Mouse (Mus musculus): ENCODE data around the gene Ogfr. TPM values are rescaled to one million over a fixed set of nuclear protein-coding genes. Genes with fewer than 3 reads are reported as not detected.

Gene Ogfr
- total RNA-seq, 2 experiments from 2014 or later, result 39.7 to 43.8 TPM

DNA sequence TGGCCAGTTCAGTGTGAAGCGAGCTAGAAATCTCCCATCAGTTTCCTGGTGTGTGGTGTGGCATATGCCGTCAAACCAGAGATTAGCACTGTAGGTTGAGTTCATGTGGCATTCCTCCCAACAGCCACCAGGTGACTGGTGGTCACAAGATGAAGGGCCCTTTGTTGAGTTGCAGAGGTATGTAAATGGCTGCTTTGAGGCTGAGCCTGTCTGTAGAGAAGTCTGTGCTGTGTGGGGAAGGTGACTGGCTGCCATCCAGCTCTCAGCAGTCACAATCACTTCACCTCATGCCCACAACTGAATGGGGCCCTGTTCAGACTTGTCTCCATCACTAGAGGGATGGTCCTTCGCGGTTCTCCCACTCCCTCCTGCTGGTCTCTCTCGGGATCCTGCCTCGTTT lies 15.7 kb downstream of the Ogfr start:
- DNase-seq, result no peak

DNA sequence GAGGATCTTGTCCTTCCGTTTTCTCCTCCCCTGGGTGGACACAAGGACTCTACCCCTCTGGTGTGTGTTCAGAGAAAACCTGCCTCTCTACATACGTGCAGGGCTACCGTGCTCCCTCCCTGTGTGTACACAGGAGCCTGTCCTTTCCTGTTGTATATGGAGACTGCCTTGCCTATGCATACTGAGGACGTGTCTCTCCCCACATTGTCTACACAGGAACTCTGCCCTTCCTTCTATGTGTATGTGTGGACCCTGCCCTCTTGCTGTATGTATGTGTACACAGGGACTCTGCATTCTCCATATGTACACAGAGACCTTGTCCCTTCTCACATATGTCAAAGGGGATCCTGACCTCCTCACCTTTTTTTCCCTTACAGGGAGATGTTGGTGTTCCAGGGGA lies 21.2 kb downstream of the Ogfr start:
- no peak for DNase-seq

GRCm38 (mm10) chr2:180611882-180612281 lies 22.8 kb downstream of the Ogfr start:
- DNase-seq, result no peak

DNA sequence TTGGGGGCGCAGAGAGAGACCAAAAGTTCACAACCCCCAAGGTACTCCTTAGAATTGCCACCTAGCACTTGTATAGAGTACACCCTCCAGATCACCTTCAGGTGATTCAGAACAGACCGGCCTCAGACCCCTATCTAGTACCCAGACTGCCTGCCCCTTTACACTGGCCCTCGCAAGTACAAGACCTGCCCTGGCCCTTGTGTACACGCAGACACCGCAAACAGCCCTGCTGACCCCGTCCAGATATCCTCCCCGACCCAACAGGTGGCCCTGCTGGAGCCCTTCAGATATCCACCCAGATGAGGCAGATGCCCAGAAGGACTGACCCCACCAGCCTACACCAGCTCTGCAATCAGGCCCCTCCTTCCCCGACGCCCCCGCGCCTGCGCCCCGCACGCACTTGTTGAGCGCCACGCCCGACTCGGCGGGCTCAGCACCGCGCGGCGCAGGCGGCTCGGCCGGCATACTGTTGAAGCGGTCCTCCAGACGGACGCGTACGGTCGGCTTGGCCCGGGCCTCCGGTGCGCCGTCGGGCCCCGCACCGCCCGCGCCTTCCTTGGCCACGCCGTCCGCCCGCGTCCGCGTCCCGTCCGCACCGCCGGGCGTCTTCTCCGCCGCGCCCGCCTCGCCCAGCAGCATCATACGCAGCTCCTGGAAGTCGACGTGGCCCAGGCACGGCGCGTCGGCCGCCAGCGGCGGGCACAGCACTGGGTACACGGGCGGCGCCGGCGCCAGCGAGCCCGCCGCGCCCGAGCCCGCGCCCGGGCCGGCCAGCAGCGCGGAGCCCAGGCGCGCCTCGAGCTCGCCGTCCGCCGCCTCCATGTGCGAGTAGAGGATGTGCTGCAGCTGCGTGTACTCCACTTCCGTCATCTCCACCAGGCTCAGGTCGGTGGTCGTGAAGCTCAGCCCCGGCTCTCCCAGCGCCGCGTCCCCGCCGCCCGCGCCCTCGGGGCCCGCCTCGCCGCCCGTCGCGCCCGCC lies 52.8 kb downstream of the Ogfr start:
- no peak for DNase-seq

DNA sequence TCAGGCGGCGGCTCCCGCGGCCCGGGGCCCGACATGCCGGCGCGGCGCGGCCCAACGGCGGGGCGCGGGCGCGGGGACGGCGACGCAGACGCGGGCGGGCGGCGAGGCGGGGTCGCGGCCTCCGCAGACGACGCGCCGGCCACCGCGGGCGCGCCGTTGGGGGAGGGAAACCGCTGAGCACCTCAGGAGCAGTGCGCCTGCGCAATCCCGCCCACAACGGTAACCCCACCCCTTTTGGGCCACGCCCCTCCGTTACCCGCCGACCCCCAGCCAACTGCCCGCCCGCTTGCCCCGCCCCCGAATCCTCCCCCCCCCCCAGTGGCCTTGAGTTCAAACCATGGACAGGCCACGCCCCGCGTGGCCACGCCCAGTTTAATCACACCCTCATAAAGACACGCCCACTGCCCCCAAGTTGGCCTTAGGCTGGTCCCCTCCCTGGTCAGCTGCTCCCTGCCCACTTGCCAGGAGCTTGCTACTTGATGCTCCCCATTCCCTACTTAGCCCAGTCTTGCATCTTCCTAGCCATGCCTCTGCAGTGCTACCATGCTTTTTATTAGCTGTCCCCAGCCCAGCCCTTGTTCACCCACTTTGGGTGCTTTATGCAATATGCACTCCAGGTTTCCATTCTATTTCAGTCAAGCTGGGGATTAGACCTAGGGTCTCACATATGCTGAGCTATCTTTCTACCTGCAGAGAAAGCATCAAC lies 53.7 kb downstream of the Ogfr start, which contains the start of gene Tcfl5:
Tcfl5 (minus strand) TSS at position 154 of the 706 bp plus-strand sequence.
- DNase-seq, result no peak

DNA sequence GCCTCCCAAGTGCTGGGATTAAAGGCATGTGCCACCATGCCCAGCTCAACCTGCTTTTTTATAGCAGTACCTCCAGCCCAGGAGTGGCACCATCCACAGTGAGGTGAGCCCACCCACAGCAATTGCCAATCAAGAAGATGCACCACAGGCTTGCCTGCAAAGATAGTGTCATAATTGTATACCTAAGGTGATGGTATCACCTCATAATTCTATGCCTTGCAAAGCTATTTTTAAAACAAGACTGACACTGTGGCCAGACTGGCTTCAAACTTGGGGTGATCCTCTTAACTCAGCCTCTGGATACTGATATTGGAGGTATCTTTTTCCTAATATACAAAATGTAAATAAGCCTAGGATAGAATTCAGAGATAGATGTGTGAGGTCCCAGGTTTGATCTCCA lies 54.6 kb downstream of the Ogfr start:
- DNase-seq, result no peak

Other genes starting within 250 kb of the Ogfr start
- 1 to 10 TPM in 1 of 2 experiments, under 1 TPM in 1; 0.87 to 2.6 TPM for gene Slco4a1, start 133.0 kb upstream of the Ogfr start, total RNA-seq (2021)
- gene Ntsr1, start 89.3 kb upstream of the Ogfr start, total RNA-seq (2021), result 1 to 10 TPM; 2.5 to 3.3 TPM
- 10 to 100 TPM; 20.1 to 21.9 TPM for gene Mrgbp, start 7.9 kb upstream of the Ogfr start, total RNA-seq (2021)
- gene Col9a3, start 8.5 kb downstream of the Ogfr start, total RNA-seq (2021), result 10 to 100 TPM in 1 of 2 experiments, 1 to 10 TPM in 1; 9.3 to 13.9 TPM
- gene Tcfl5, start 53.5 kb downstream of the Ogfr start, total RNA-seq (2021), result under 1 TPM; 0.32 to 0.35 TPM
- 10 to 100 TPM; 52.2 to 61.1 TPM for gene Dido1, start 120.8 kb downstream of the Ogfr start, total RNA-seq (2021)
- gene Gid8, start 120.9 kb downstream of the Ogfr start, total RNA-seq (2021), result 10 to 100 TPM; 63.3 to 63.4 TPM
- gene Slc17a9, start 136.0 kb downstream of the Ogfr start, total RNA-seq (2021), result under 1 TPM in 1 of 2 experiments, not detected in 1; 0.51 TPM
- gene Bhlhe23, start 187.7 kb downstream of the Ogfr start, total RNA-seq (2021), result not detected

Measured in layer of hippocampus, postnatal 36 days (tissue).